Mouse (Mus musculus) layer of hippocampus, postnatal 25 days (tissue): ENCODE measurements around the gene Gpr55. TPM values are rescaled to one million over a fixed set of nuclear protein-coding genes. Genes with fewer than 3 reads are reported as not detected.
"Not testable (repeated sequence)": the region's sequence is repeated elsewhere in the genome, so short reads cannot be mapped to it uniquely, and the experiment has no call there.

Source experiments
- DNase-seq, 2 experiments: peaks; one replicate each; pipeline ENCODE4 v3.0.0; 2022; ENCODE audit warnings: mixed read lengths in 2 of 2, low spot score in 1 of 2; ENCODE audit errors: extremely low spot score in 1 of 2
- total RNA-seq, 2 experiments: library from RNA; stranded (reverse); gene quantifications; 2 replicates each; pipeline ENCODE4 v1.2.3; 2021

The Gpr55 gene
- under 1 TPM in 1 of 2 experiments, not detected in 1; 0.12 TPM for total RNA-seq

- no peak for DNase-seq
These were observed at the start of gene Gpr55 for GRCm38 (mm10) chr1:85960873-85961272. TSS of gene Gpr55 (minus strand) at chr1:85961007.

GRCm38 (mm10) chr1:86007778-86008177 lies 47.0 kb upstream of the Gpr55 start:
- peak; percentile 93 to 100 for DNase-seq

GRCm38 (mm10) chr1:86006040-86006439 lies 45.2 kb upstream of the Gpr55 start:
- no peak for DNase-seq

DNA sequence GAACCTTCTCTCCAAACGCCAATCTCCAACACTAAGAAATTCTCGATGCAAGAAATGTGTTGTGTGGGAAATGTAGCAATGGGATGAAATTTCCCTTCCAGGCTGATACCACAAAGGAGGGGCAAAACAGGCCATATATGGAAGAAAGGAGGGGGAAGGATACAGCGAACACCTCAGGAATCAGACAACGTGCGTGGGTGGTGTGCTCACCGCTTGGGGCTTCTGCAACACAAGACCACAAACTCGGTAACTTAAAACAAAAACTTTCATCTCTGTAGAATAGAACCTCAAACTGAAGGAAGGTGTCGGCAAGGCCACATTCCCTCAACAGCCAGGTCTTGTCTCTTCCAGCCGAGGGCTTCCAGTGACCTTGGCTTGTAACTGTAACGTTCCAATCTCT lies 44.7 kb upstream of the Gpr55 start:
- no peak for DNase-seq

GRCm38 (mm10) chr1:85999853-86000570 lies 39.2 kb upstream of the Gpr55 start:
- no peak for DNase-seq

DNA sequence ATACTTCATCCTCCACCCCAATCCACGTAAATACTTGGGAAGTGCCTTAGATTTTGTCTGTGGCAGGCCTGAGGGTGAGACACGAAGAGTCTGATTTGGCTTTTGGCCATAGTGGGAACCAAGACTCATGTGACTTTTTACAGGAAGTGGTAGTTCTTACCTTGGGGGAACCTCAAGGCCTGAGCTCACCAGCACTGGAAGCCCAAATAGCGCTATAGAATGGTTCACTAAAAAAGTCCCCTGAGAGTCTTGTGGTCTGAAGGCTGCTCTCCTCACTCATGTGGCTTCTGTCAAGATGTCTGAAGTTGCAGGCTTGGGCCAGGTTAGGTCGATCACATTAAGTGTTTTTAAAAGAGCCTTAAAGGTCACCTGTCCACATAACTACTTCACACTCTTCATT lies 37.2 kb upstream of the Gpr55 start:
- DNase-seq, result no peak

DNA sequence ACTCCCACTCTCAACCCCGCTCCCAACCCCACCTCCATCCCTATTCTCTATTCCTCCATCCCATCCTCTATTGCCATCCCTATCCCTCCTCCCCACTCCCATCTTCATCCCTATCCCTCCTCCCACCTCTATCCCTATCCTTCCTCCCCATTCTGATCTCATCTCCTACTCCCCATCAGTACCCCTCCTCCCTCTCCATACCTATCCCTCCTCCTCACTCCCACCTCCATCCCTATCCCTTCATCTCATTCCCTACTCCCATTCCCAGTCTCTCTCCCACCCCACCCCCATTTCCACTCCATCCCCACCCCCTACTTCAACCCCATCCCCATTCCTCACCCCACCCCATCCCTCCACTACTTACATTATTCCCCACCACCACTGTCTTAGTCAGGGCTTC lies 36.4 kb upstream of the Gpr55 start:
- DNase-seq, result no peak

GRCm38 (mm10) chr1:85993541-85993940 lies 32.7 kb upstream of the Gpr55 start:
- DNase-seq, result no peak

GRCm38 (mm10) chr1:85992175-85992574 lies 31.4 kb upstream of the Gpr55 start:
- no peak for DNase-seq

DNA sequence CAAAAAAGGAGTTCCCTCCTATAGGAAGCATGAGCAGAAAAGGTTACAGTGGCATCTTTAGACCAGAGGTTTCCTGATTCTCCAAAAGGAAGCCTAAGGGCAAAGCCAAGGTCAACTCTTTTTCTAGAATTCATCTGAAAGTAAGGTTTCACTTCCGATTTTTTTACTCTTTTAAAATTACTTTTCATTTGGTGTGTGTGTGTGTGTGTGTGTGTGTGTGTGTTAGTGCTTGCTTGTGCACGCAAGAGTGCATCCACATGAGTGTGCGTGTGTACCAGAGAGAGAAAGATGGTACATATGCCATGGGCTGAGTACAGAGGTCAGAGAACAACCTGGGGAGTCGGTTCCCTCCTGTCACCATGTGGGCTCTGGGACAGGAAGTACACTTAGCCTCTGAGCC lies 28.1 kb upstream of the Gpr55 start:
- DNase-seq, result not testable (repeated sequence)

DNA sequence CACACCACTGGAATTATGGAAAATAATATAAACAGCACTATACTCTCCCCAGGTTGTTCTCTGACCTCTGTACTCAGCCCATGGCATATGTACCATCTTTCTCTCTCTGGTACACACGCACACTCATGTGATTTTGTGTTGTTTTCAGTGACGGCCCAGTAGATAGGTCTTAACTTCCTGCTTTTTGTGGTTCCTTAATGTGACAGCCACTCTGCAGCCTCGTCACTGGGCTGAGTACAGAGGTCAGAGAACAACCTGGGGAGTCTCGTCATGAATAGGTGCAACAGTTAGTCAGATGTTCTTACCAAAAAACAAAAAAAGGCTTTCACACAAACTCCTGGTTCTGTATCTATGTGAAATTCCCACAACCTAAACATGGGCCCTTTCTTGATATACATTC lies 27.5 kb upstream of the Gpr55 start:
- DNase-seq, result no peak

- no peak for DNase-seq
These were observed 25.0 kb upstream of the Gpr55 start for GRCm38 (mm10) chr1:85985784-85986183.

DNA sequence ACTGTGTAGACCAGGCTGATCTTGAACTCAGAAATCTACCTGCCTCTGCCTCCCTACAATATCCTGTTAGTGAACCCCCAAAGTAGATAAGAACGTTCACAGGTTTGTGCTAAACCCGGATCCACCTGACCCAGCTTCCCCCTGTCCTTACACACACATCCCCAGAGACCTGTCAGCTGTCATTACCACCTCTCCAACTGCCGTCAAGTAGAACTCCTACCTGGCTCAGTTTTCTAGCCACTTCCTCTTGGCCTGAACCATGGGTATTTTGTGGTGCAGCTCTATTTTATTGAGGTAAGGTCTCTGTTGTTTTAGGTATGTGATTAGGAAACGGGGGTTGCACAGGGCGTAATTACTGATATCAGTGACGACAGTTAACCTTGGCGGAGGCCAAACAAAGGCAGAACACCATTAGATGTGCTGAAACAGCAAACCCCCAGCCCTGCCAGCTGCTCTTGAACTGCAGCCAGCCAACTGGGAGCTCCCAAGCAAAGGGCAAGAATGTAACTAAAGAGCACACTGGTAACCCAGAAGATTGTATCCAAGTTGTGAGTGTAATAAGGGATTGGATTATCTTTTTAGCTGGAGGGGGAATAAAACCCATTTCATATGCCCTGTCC lies 21.0 kb upstream of the Gpr55 start:
- DNase-seq, result no peak

GRCm38 (mm10) chr1:85977709-85978108 lies 16.9 kb upstream of the Gpr55 start:
- DNase-seq, result no peak

DNA sequence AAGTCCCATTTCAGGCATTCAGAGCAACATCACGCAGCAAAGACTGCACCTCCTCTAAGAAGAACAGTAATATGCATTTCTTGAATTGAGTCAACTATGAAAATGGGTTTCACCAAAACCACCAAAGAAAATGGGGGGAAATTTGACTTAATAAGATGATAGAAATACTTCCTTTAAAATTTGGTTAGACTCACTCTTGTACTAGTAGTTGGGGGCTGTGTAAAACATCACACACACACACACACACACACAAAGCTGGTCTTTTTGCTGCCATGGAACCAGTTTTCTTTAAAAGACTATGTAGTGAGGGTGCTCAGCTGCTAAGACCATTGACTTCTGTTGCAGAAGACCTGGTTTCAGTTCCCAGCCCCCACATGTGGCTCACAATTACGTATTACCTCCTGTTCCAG lies 12.7 kb upstream of the Gpr55 start:
- no peak for DNase-seq

GRCm38 (mm10) chr1:85972341-85972740 lies 11.5 kb upstream of the Gpr55 start:
- no peak for DNase-seq

DNA sequence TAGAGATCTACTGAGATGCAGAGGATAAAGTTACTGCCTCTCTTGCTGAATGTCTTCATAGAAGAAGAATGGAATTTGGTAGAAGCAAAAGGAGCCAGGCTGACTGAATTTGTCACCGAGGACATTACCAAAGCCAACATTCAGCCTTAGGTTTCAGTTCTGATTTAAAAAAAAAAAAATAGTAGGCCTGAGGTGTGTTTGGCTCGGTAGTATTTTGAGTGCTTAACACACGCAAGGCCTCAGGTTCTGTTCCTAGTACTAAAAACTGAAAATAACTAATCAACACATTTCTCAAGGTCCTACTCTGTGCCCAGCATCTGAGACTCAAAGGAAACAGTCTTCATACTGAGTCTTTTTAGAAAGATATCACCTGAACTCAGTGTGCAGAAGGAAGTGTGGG lies 10.3 kb upstream of the Gpr55 start:
- DNase-seq, result no peak

GRCm38 (mm10) chr1:85969519-85969918 lies 8.7 kb upstream of the Gpr55 start:
- DNase-seq, result no peak

GRCm38 (mm10) chr1:85969081-85969480 lies 8.3 kb upstream of the Gpr55 start:
- no peak for DNase-seq

DNA sequence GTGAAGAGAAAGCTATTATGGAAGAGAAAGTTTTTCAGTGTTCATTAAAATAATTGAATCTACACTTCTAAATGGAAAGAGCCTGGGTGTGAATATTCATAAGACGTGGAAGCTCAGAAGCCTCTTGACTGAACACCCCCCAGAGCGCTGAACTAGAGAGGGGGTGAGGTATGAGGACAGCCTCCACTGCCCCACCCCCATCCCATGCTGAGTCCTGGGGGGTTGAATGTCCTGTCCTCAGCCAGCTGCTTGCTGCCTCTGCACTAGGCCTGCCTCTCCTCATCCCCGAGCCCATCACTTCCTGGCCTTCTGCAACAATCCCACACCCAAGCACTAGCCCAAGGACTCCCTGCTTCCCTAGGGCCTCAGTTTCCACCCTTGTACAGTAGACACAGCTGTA lies 5.0 kb upstream of the Gpr55 start:
- DNase-seq, result no peak

GRCm38 (mm10) chr1:85962081-85962480 lies 1.3 kb upstream of the Gpr55 start:
- no peak for DNase-seq

GRCm38 (mm10) chr1:85959889-85960276 lies 924 bp downstream of the Gpr55 start:
- DNase-seq, result no peak
